In the genomic region with DNA sequence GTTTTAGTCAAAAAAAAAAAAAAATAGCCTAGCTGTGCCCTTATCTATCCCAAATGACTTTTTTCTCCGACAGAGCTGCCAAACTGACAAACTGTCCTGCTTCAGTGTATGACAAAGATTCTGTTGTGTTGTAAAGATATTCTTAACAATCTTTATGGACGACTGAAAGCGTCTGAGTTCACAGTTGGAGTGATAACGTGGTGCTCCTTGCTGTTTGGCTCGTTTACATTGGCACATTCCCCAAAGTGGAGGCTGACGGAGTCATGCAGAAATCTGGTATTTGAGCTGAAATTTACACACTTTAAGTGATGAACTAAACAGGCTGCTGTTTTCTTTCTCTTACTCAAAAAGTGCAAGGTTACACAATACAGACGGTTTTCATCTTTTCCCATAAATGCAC, we compare ENCODE assay signal across 9 mouse cellular contexts.
DNase-seq lines count a peak whose midpoint lies in the region; ATAC-seq lines count a peak whose summit lies in the region.
"Had no signal": no experiment of that assay in that cellular context is flagged by ENCODE, and none has a peak within 500 bp of the region (broad histone marks: within the 10 kb centered on the region; RNA-seq: fewer than 3 reads in every experiment).

No protein-coding gene starts in this region.

- no peaks in the 10 kb centered on the region for H3K27me3 ChIP-seq in embryonic facial prominence, embryonic 10.5 days (replicated peaks; ENCODE audit: low read depth, poor library complexity, severe bottlenecking)
- H3K27me3 ChIP-seq in heart, embryonic 11.5 days (ENCODE audit: control insufficient read depth, insufficient read depth, low read length) = no peaks in the 10 kb centered on the region
- H3K27me3 ChIP-seq in lung, embryonic 15.5 days = no peaks in the 10 kb centered on the region
- H3K27me3 ChIP-seq: neural tube, embryonic 12.5 days had no signal

- no peak overlapping the region for H3K9ac ChIP-seq in heart, embryonic 11.5 days (ENCODE audit: low read depth, low read length)
- no peak overlapping the region for H3K9ac ChIP-seq in lung, embryonic 15.5 days
- H3K9ac ChIP-seq: neural tube, embryonic 12.5 days had no signal

- ATAC-seq in heart, embryonic 11.5 days (replicated peaks; ENCODE audit: insufficient number of reproducible peaks, low FRiP score, low TSS enrichment) = 0 out of 2 replicates have a peak, but pooled peaks have one; percentile 42
- no peak for ATAC-seq in lung, embryonic 15.5 days (ENCODE audit: borderline replicate concordance, extremely low read depth, low FRiP score, low TSS enrichment)
- no peak for ATAC-seq in inflammation-experienced regulatory T-cells, adult 6 months

- H3K4me1 ChIP-seq in embryonic facial prominence, embryonic 10.5 days = peaks cover 22% of the 10 kb centered on the region
- H3K4me1 ChIP-seq in heart, embryonic 11.5 days (ENCODE audit: control insufficient read depth, insufficient read depth, low read length) = no peaks in the 10 kb centered on the region; the same call in 1 of the 2 replicates
- H3K4me1 ChIP-seq in lung, embryonic 15.5 days = peaks cover 8% of the 10 kb centered on the region; the same call in 1 of the 2 replicates
- H3K4me1 ChIP-seq: neural tube, embryonic 12.5 days had no signal

- H3K4me3 ChIP-seq in embryonic facial prominence, embryonic 10.5 days = no peak overlapping the region
- H3K4me3 ChIP-seq in heart, embryonic 11.5 days (ENCODE audit: low read depth, low read length) = no peak overlapping the region
- H3K4me3 ChIP-seq in lung, embryonic 15.5 days = no peak overlapping the region
- H3K4me3 ChIP-seq: neural tube, embryonic 12.5 days had no signal

- WGBS in embryonic facial prominence, embryonic 10.5 days = 25% methylated on average over 7 of the region's 7 CpGs
- 10% methylated on average over 7 of the region's 7 CpGs for WGBS in heart, embryonic 11.5 days (ENCODE audit: insufficient replicate concordance)
- WGBS in lung, embryonic 15.5 days = 3% methylated on average over 7 of the region's 7 CpGs

- H3K36me3 ChIP-seq in embryonic facial prominence, embryonic 10.5 days (replicated peaks) = no peaks in the 10 kb centered on the region
- no peaks in the 10 kb centered on the region for H3K36me3 ChIP-seq in heart, embryonic 11.5 days (ENCODE audit: control insufficient read depth, insufficient read depth, low read length)
- no peaks in the 10 kb centered on the region for H3K36me3 ChIP-seq in lung, embryonic 15.5 days
- H3K36me3 ChIP-seq: neural tube, embryonic 12.5 days had no signal

- no peak overlapping the region for H3K27ac ChIP-seq in embryonic facial prominence, embryonic 10.5 days (replicated peaks)
- H3K27ac ChIP-seq in heart, embryonic 11.5 days (ENCODE audit: low read depth, low read length) = peak overlapping the region; percentile 35; the same call in 1 of the 2 replicates
- no peak overlapping the region; the same call in 1 of the 2 replicates for H3K27ac ChIP-seq in lung, embryonic 15.5 days
- H3K27ac ChIP-seq: neural tube, embryonic 12.5 days had no signal

- peak; percentile 2 to 8 for DNase-seq in layer of hippocampus, adult 18-20 months (ENCODE audit: low spot score in 2 of 2)
- DNase-seq in layer of hippocampus, postnatal 25 days (ENCODE audit: extremely low spot score in 1 of 2, low spot score in 1 of 2) = no peak
- peak; percentile 15 for DNase-seq in embryonic facial prominence, embryonic 10.5 days (ENCODE audit: low spot score)
- DNase-seq in ovary, postnatal 10 days (ENCODE audit: low spot score) = no peak
- no peak for DNase-seq in adrenal gland, postnatal 25 days

- no peaks in the 10 kb centered on the region for H3K9me3 ChIP-seq in embryonic facial prominence, embryonic 10.5 days
- H3K9me3 ChIP-seq in heart, embryonic 11.5 days (replicated peaks; ENCODE audit: control insufficient read depth, low read length) = no peaks in the 10 kb centered on the region
- H3K9me3 ChIP-seq in lung, embryonic 15.5 days = no peaks in the 10 kb centered on the region
- H3K9me3 ChIP-seq: neural tube, embryonic 12.5 days had no signal

- H3K4me2 ChIP-seq in heart, embryonic 11.5 days = peak overlapping the region; percentile 42
- H3K4me2 ChIP-seq in lung, embryonic 15.5 days = peak overlapping the region; percentile 46
- H3K4me2 ChIP-seq: neural tube, embryonic 12.5 days had no signal

Comparison
In these comparisons a context has a peak if more than half of its experiments do, and no peak if none do; other contexts are left out.
1. DNase-seq: peak in layer of hippocampus, adult 18-20 months (2 of 2) and embryonic facial prominence, embryonic 10.5 days (single experiment); none in layer of hippocampus, postnatal 25 days (0 of 2), ovary, postnatal 10 days (single experiment) and adrenal gland, postnatal 25 days (single experiment).